Mouse (Mus musculus) kidney, embryonic 16.5 days (tissue): ENCODE measurements at regions not wholly inside any gene's neighbourhood (a gene's known extent, or its start where the extent isn't known, plus 50 kb on each side); places are given as distances from the start of the nearest gene placed in this dataset.

Experiments used
- ATAC-seq: fragments of 200-750 bp; cut with Nextera tagmentation; 2 replicates; pipeline ENCODE4 v1.8.0; 2017; ENCODE audit warnings: moderate TSS enrichment; ENCODE audit not compliant: low FRiP score, low TSS enrichment
- H3K27ac ChIP-seq: fragments of 300-500 bp; sonication (generic); 2 replicates; pipeline ENCODE4 v1.5.1; 2014; ENCODE audit warnings: low read length
- H3K27me3 ChIP-seq: fragments of 300-500 bp; sonication (generic); 2 replicates; pipeline ENCODE4 v1.6.1; 2014; ENCODE audit warnings: low read length, control low read depth, mixed read lengths; ENCODE audit not compliant: insufficient read depth
- H3K36me3 ChIP-seq: fragments of 300-500 bp; sonication (generic); 2 replicates; pipeline ENCODE4 v1.6.1; 2014; ENCODE audit warnings: low read length, control low read depth, mixed read lengths; ENCODE audit not compliant: insufficient read depth
- H3K4me1 ChIP-seq: fragments of 300-500 bp; sonication (generic); 2 replicates; pipeline ENCODE4 v1.6.1; 2014; ENCODE audit warnings: low read length, control low read depth, mixed read lengths; ENCODE audit not compliant: insufficient read depth
- H3K4me2 ChIP-seq: fragments of 300-500 bp; sonication (generic); replicated peaks from 2 replicates; pipeline ENCODE4 v1.6.1; 2014; ENCODE audit warnings: low read depth, low read length
- H3K4me3 ChIP-seq: fragments of 300-500 bp; sonication (generic); 2 replicates; pipeline ENCODE4 v1.5.1; 2014; ENCODE audit warnings: mild to moderate bottlenecking, low read length
- H3K9ac ChIP-seq: fragments of 300-500 bp; sonication (generic); replicated peaks from 2 replicates; pipeline ENCODE4 v1.6.1; 2014; ENCODE audit warnings: low read length
- H3K9me3 ChIP-seq: fragments of 300-500 bp; sonication (generic); 2 replicates; pipeline ENCODE4 v1.6.1; 2016; ENCODE audit warnings: low read length, control low read depth
- WGBS: fragments of 180-500 bp; shearing (Covaris S2); extraction: QIAGEN DNeasy Blood & Tissue Kit; methylation state at CpG from one replicate; pipeline ENCODE4 v1.1.7; 2014; 5-methylcytosine and 5-hydroxymethylcytosine counted together

- no peaks in the 10 kb centered on the region for H3K36me3 ChIP-seq
- no peak overlapping the region for H3K9ac ChIP-seq
- no peaks in the 10 kb centered on the region for H3K9me3 ChIP-seq
- no peak overlapping the region for H3K4me3 ChIP-seq
- H3K27ac ChIP-seq = no peak overlapping the region
- H3K27me3 ChIP-seq = no peaks in the 10 kb centered on the region
- H3K4me1 ChIP-seq = no peaks in the 10 kb centered on the region
- WGBS = 35% methylated on average over 3 of the region's 3 CpGs
- H3K4me2 ChIP-seq = no peak overlapping the region
- no peak for ATAC-seq
Observed at GRCm38 (mm10) chr10:126793136-126793535, 108.0 kb downstream of the Atp23 start.

- no peak overlapping the region for H3K4me3 ChIP-seq
- ATAC-seq = no peak
- H3K4me1 ChIP-seq = no peaks in the 10 kb centered on the region
- no peaks in the 10 kb centered on the region for H3K36me3 ChIP-seq
- no peak overlapping the region for H3K9ac ChIP-seq
- 44% methylated on average over 10 of the region's 10 CpGs for WGBS
- no peak overlapping the region for H3K4me2 ChIP-seq
- no peak overlapping the region for H3K27ac ChIP-seq
- H3K9me3 ChIP-seq = no peaks in the 10 kb centered on the region
- no peaks in the 10 kb centered on the region for H3K27me3 ChIP-seq
Observed at GRCm38 (mm10) chr10:126792371-126792835, 108.8 kb downstream of the Atp23 start.

DNA sequence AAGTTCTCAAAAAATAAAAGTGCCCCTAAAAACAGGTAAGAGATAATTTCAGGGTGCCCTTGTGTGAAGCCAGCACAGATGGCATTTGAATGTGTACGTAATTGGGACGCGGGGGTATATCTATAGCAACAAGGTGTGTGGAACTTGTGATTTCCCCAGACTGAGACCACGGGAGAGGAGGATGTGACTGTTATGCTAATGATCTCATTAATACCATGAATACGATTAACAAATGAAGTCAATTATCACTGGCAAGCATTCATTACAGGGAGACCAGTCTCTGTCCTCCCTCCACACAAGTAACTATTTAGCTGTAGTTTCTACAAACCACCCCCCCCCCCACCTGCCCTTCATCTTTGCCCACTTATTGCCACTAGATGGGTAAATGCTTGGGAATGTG, 112.9 kb downstream of the Atp23 start:
- no peak overlapping the region for H3K4me3 ChIP-seq
- H3K4me1 ChIP-seq = no peaks in the 10 kb centered on the region
- no peaks in the 10 kb centered on the region for H3K9me3 ChIP-seq
- no peaks in the 10 kb centered on the region for H3K36me3 ChIP-seq
- no peak for ATAC-seq
- H3K27me3 ChIP-seq = no peaks in the 10 kb centered on the region
- no peak overlapping the region for H3K27ac ChIP-seq
- 90% methylated on average over 5 of the region's 5 CpGs for WGBS
- H3K9ac ChIP-seq = no peak overlapping the region
- no peak overlapping the region for H3K4me2 ChIP-seq

DNA sequence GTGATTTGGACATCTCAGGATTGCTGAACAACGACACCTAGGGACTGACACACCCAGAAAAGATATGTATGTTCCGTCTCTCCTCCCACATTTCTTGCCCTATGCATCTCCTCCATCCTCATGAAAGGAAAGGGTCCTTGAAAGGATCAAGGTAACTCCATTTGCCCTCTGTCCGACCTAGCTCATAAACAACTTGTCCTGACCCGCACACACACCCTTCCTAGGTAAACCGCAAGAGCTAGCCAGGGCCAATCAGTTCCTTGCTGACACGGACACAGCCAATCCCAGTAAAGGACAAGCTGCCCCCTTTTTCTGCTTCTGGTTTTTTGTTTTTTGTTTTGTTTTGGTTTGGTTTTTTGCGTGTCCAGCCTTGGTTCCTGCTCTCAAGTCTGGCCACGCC, 118.0 kb downstream of the Atp23 start:
- no peak overlapping the region for H3K4me3 ChIP-seq
- H3K4me2 ChIP-seq = no peak overlapping the region
- H3K9me3 ChIP-seq = peaks cover 7% of the 10 kb centered on the region
- H3K27me3 ChIP-seq = no peaks in the 10 kb centered on the region
- no peaks in the 10 kb centered on the region for H3K36me3 ChIP-seq
- H3K4me1 ChIP-seq = no peaks in the 10 kb centered on the region
- H3K27ac ChIP-seq = no peak overlapping the region
- 80% methylated on average over 8 of the region's 8 CpGs for WGBS
- H3K9ac ChIP-seq = no peak overlapping the region
- no peak for ATAC-seq

GRCm38 (mm10) chr10:126776603-126777002, 124.6 kb downstream of the Atp23 start:
- 77% methylated on average over 3 of the region's 3 CpGs for WGBS
- no peaks in the 10 kb centered on the region for H3K4me1 ChIP-seq
- H3K36me3 ChIP-seq = no peaks in the 10 kb centered on the region
- H3K9ac ChIP-seq = no peak overlapping the region
- no peaks in the 10 kb centered on the region for H3K27me3 ChIP-seq
- peaks cover 7% of the 10 kb centered on the region for H3K9me3 ChIP-seq
- no peak overlapping the region for H3K4me2 ChIP-seq
- H3K27ac ChIP-seq = no peak overlapping the region
- no peak overlapping the region for H3K4me3 ChIP-seq
- ATAC-seq = no peak

GRCm38 (mm10) chr10:126775946-126776345, 125.2 kb downstream of the Atp23 start:
- 84% methylated on average over 13 of the region's 13 CpGs for WGBS
- no peak for ATAC-seq
- H3K36me3 ChIP-seq = no peaks in the 10 kb centered on the region

GRCm38 (mm10) chr10:126770446-126771020, 130.6 kb downstream of the Atp23 start:
- Histone ChIP-seq H3K27ac (no peak overlapping the region), H3K36me3 (no peaks in the 10 kb centered on the region), H3K9ac (no peak overlapping the region), H3K4me3 (no peak overlapping the region), H3K9me3 (no peaks in the 10 kb centered on the region), H3K4me1 (no peaks in the 10 kb centered on the region), H3K27me3 (no peaks in the 10 kb centered on the region), H3K4me2 (no peak overlapping the region)
- WGBS = 80% methylated on average over 6 of the region's 6 CpGs
- ATAC-seq = no peak

More at GRCm38 (mm10) chr10:126775946-126776345, 125.2 kb downstream of the Atp23 start:
- Histone ChIP-seq H3K4me2 (no peak overlapping the region), H3K27ac (no peak overlapping the region), H3K9ac (no peak overlapping the region), H3K4me3 (no peak overlapping the region), H3K4me1 (no peaks in the 10 kb centered on the region), H3K9me3 (peaks cover 7% of the 10 kb centered on the region), H3K27me3 (no peaks in the 10 kb centered on the region)

GRCm38 (mm10) chr10:126765648-126766047, 135.5 kb downstream of the Atp23 start:
- Histone ChIP-seq H3K36me3 (no peaks in the 10 kb centered on the region), H3K4me1 (no peaks in the 10 kb centered on the region), H3K27ac (no peak overlapping the region), H3K4me3 (no peak overlapping the region), H3K27me3 (no peaks in the 10 kb centered on the region), H3K4me2 (no peak overlapping the region), H3K9me3 (no peaks in the 10 kb centered on the region), H3K9ac (no peak overlapping the region)
- no peak for ATAC-seq
- WGBS = 86% methylated on average over 2 of the region's 2 CpGs

DNA sequence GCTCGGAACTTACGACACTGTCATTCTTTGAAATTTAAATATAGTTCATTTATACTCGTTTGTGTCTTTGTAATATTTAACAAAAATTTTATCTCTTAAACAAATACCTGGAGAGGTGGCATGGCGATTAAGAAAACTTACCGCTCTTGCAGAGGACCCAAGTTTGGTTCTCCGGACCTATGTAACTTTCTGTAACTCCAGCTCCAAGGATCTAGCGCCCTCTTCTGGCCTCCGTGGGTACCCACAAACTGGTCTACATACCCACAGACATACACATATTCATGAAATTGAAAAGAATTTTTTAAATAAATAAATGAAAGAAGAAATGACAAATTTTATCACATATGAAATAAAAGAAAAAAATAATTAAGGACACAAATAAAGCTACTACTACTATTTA, 136.4 kb downstream of the Atp23 start:
- 76% methylated on average over 8 of the region's 8 CpGs for WGBS
- ATAC-seq = no peak
- Histone ChIP-seq H3K4me2 (no peak overlapping the region), H3K9me3 (no peaks in the 10 kb centered on the region), H3K27me3 (no peaks in the 10 kb centered on the region), H3K4me1 (no peaks in the 10 kb centered on the region), H3K9ac (no peak overlapping the region), H3K36me3 (no peaks in the 10 kb centered on the region), H3K4me3 (no peak overlapping the region), H3K27ac (no peak overlapping the region)

- H3K27me3 ChIP-seq = no peaks in the 10 kb centered on the region
- H3K4me1 ChIP-seq = no peaks in the 10 kb centered on the region
- no peak overlapping the region for H3K4me3 ChIP-seq
- H3K27ac ChIP-seq = no peak overlapping the region
- no peaks in the 10 kb centered on the region for H3K9me3 ChIP-seq
- H3K36me3 ChIP-seq = no peaks in the 10 kb centered on the region
- no peak overlapping the region for H3K9ac ChIP-seq
- ATAC-seq = no peak
- H3K4me2 ChIP-seq = no peak overlapping the region
- 72% methylated on average over 5 of the region's 5 CpGs for WGBS
Observed at GRCm38 (mm10) chr10:126763976-126764375, 137.2 kb downstream of the Atp23 start.
